Mouse (Mus musculus): ENCODE data around the gene Parva.

Gene Parva

GRCm38 (mm10) chr7:112509107-112509506, 81.8 kb downstream of the Parva start:
- in situ Hi-C loops (cut with MboI; ENCODE audit: unreplicated experiment in 2 of 2), result no loop called here

GRCm38 (mm10) chr7:112510336-112511048, 83.2 kb downstream of the Parva start:
- in situ Hi-C loops (cut with MboI; ENCODE audit: unreplicated experiment in 2 of 2), result no loop called here

GRCm38 (mm10) chr7:112511309-112511708, 84.0 kb downstream of the Parva start:
- in situ Hi-C loops (cut with MboI; ENCODE audit: unreplicated experiment in 2 of 2), result no loop called here

- in situ Hi-C loops (cut with MboI; ENCODE audit: unreplicated experiment in 2 of 2), result no loop called here
These were observed 85.0 kb downstream of the Parva start for GRCm38 (mm10) chr7:112512257-112512656.

GRCm38 (mm10) chr7:112512895-112513294, 85.6 kb downstream of the Parva start:
- in situ Hi-C loops (cut with MboI; ENCODE audit: unreplicated experiment in 2 of 2), result no loop called here

GRCm38 (mm10) chr7:112514636-112515193, 87.4 kb downstream of the Parva start:
- in situ Hi-C loops (cut with MboI; ENCODE audit: unreplicated experiment in 2 of 2), result no loop called here

- in situ Hi-C loops (cut with MboI; ENCODE audit: unreplicated experiment in 2 of 2), result no loop called here
These were observed 98.2 kb downstream of the Parva start for GRCm38 (mm10) chr7:112525465-112525864.

GRCm38 (mm10) chr7:112526226-112526625, 98.9 kb downstream of the Parva start:
- in situ Hi-C loops (cut with MboI; ENCODE audit: unreplicated experiment in 2 of 2), result no loop called here

GRCm38 (mm10) chr7:112527230-112527629, 99.9 kb downstream of the Parva start:
- in situ Hi-C loops (cut with MboI; ENCODE audit: unreplicated experiment in 2 of 2), result no loop called here

GRCm38 (mm10) chr7:112528059-112528458, 100.8 kb downstream of the Parva start:
- in situ Hi-C loops (cut with MboI; ENCODE audit: unreplicated experiment in 2 of 2), result no loop called here

- in situ Hi-C loops (cut with MboI; ENCODE audit: unreplicated experiment in 2 of 2), result no loop called here
These were observed 101.5 kb downstream of the Parva start for GRCm38 (mm10) chr7:112528582-112529360.

GRCm38 (mm10) chr7:112530924-112531323, 103.6 kb downstream of the Parva start:
- in situ Hi-C loops (cut with MboI; ENCODE audit: unreplicated experiment in 2 of 2), result no loop called here

GRCm38 (mm10) chr7:112534148-112534547, 106.8 kb downstream of the Parva start:
- in situ Hi-C loops (cut with MboI; ENCODE audit: unreplicated experiment in 2 of 2), result no loop called here

GRCm38 (mm10) chr7:112535408-112535921, 108.2 kb downstream of the Parva start:
- in situ Hi-C loops (cut with MboI; ENCODE audit: unreplicated experiment in 2 of 2), result no loop called here

GRCm38 (mm10) chr7:112549136-112549535, 121.8 kb downstream of the Parva start:
- in situ Hi-C loops (cut with MboI; ENCODE audit: unreplicated experiment in 2 of 2), result no loop called here

- in situ Hi-C loops (cut with MboI; ENCODE audit: unreplicated experiment in 2 of 2), result no loop called here
These were observed 134.2 kb downstream of the Parva start for GRCm38 (mm10) chr7:112561504-112561903.

- in situ Hi-C loops (cut with MboI; ENCODE audit: unreplicated experiment in 2 of 2), result no loop called here
These were observed 139.7 kb downstream of the Parva start for GRCm38 (mm10) chr7:112567004-112567403.

- in situ Hi-C loops (cut with MboI; ENCODE audit: unreplicated experiment in 2 of 2), result no loop called here
These were observed 141.7 kb downstream of the Parva start for GRCm38 (mm10) chr7:112568961-112569360.

- in situ Hi-C loops (cut with MboI; ENCODE audit: unreplicated experiment in 2 of 2), result no loop called here
These were observed 154.3 kb downstream of the Parva start for GRCm38 (mm10) chr7:112581621-112582020.

GRCm38 (mm10) chr7:112582882-112583405, 155.6 kb downstream of the Parva start:
- in situ Hi-C loops (cut with MboI; ENCODE audit: unreplicated experiment in 2 of 2), result no loop called here

- in situ Hi-C loops (cut with MboI; ENCODE audit: unreplicated experiment in 2 of 2), result no loop called here
These were observed 160.1 kb downstream of the Parva start for GRCm38 (mm10) chr7:112587449-112587848.
